ENCODE assay signal across 8 mouse cellular contexts in the genomic region with DNA sequence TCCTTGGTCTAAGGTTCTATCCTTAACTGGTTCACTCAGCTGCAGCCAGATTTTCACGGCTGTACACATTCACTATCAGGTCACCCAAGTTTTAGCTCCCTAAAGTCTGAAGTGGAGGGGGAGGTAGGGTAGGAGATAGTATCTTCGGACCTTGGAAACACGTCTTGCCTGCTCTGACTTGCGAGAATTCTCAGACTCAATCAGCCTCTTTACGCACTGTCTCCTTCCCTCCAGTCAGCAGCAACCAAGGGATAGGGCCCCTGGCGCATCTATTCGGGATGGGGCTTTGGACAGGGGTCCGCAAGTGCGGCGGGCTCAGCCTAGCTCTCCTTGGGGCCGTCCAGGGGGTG. TPM values are rescaled to one million over a fixed set of nuclear protein-coding genes. Genes with fewer than 3 reads are reported as not detected.
A peak's percentile ranks its signal among the peaks of the same experiment; 100 is the strongest.
DNase-seq lines count a peak whose midpoint lies in the region; ATAC-seq and TF ChIP-seq lines count a peak whose summit lies in the region.

No protein-coding gene starts in this region.

- DNase-seq in liver, adult 2 months (ENCODE audit: extremely low read depth, low read depth, low spot score): no peak
- DNase-seq in liver: no peak
- DNase-seq in retina, embryonic 14.5 days (ENCODE audit: low spot score): no peak
- no peak for DNase-seq in left cerebral cortex, adult 18-20 months (ENCODE audit: low spot score in 2 of 2)
- no peak for DNase-seq in right cerebral cortex, adult 2 months (ENCODE audit: low spot score in 2 of 2)

- H3K27me3 ChIP-seq in liver, adult 2 months (ENCODE audit: control insufficient read depth, insufficient read depth, low read length): peaks cover 4% of the 10 kb centered on the region; the same call in 1 of the 2 replicates
- peaks cover 37% of the 10 kb centered on the region for H3K27me3 ChIP-seq in embryonic facial prominence, embryonic 12.5 days
- peaks cover 24% of the 10 kb centered on the region for H3K27me3 ChIP-seq in intestine, embryonic 16.5 days (replicated peaks; ENCODE audit: control insufficient read depth, insufficient read depth, low read length)
- H3K27me3 ChIP-seq in neural tube, embryonic 14.5 days (ENCODE audit: control insufficient read depth, insufficient read depth, low read length): peaks cover 37% of the 10 kb centered on the region

- no peaks in the 10 kb centered on the region for H3K4me1 ChIP-seq in liver, adult 2 months (ENCODE audit: control insufficient read depth, insufficient read depth, low read length)
- H3K4me1 ChIP-seq in embryonic facial prominence, embryonic 12.5 days: peaks cover 49% of the 10 kb centered on the region
- H3K4me1 ChIP-seq in intestine, embryonic 16.5 days (ENCODE audit: control insufficient read depth, insufficient read depth, low read length): peaks cover 35% of the 10 kb centered on the region
- peaks cover 15% of the 10 kb centered on the region; the same call in 1 of the 2 replicates for H3K4me1 ChIP-seq in neural tube, embryonic 14.5 days (ENCODE audit: control insufficient read depth, insufficient read depth, low read length)

- H3K27ac ChIP-seq in liver, adult 2 months (replicated peaks; ENCODE audit: insufficient read depth, low read depth, low read length): peak overlapping the region; percentile 32; the same call in 1 of the 2 replicates
- peak overlapping the region; percentile 95 for H3K27ac ChIP-seq in embryonic facial prominence, embryonic 12.5 days
- peak overlapping the region; percentile 96 for H3K27ac ChIP-seq in intestine, embryonic 16.5 days (ENCODE audit: low read length)
- peak overlapping the region; percentile 65; the same call in 1 of the 2 replicates for H3K27ac ChIP-seq in neural tube, embryonic 14.5 days (ENCODE audit: low read depth, low read length)

- peak; percentile 25 for ATAC-seq in embryonic facial prominence, embryonic 12.5 days (ENCODE audit: insufficient number of reproducible peaks, insufficient read depth, low FRiP score, low TSS enrichment)
- no peak for ATAC-seq in intestine, embryonic 16.5 days
- peak; percentile 29; the same call in 1 of the 2 replicates for ATAC-seq in neural tube, embryonic 14.5 days (ENCODE audit: low read depth)

- H3K4me3 ChIP-seq in liver, adult 2 months (ENCODE audit: insufficient read depth, low read depth, low read length): peak overlapping the region; percentile 43
- H3K4me3 ChIP-seq in embryonic facial prominence, embryonic 12.5 days: peak overlapping the region; percentile 58
- H3K4me3 ChIP-seq in intestine, embryonic 16.5 days (ENCODE audit: low read length): peak overlapping the region; percentile 61
- peak overlapping the region; percentile 48 for H3K4me3 ChIP-seq in neural tube, embryonic 14.5 days (ENCODE audit: low read depth, low read length)

- TF ChIP-seq CTCF in liver, adult 2 months (IDR thresholded peaks at IDR 0.05; ENCODE audit: low read depth, low read length): no peak

- 2% methylated on average over 11 of the region's 11 CpGs for WGBS in liver, adult 2 months
- WGBS in embryonic facial prominence, embryonic 12.5 days: under 1% methylated on average over 11 of the region's 11 CpGs
- under 1% methylated on average over 11 of the region's 11 CpGs for WGBS in intestine, embryonic 16.5 days
- WGBS in neural tube, embryonic 14.5 days: under 1% methylated on average over 11 of the region's 11 CpGs

- no peaks in the 10 kb centered on the region for H3K79me2 ChIP-seq in liver, adult 2 months (ENCODE audit: control insufficient read depth, insufficient read depth, low read length)

- peak overlapping the region; percentile 61 for H3K9ac ChIP-seq in liver, adult 2 months (ENCODE audit: low read depth, low read length)
- peak overlapping the region; percentile 85 for H3K9ac ChIP-seq in embryonic facial prominence, embryonic 12.5 days
- peak overlapping the region; percentile 85 for H3K9ac ChIP-seq in intestine, embryonic 16.5 days (ENCODE audit: low read depth, low read length)
- peak overlapping the region; percentile 48 for H3K9ac ChIP-seq in neural tube, embryonic 14.5 days (replicated peaks; ENCODE audit: low read depth, low read length)

- H3K9me3 ChIP-seq in embryonic facial prominence, embryonic 12.5 days: no peaks in the 10 kb centered on the region
- no peaks in the 10 kb centered on the region for H3K9me3 ChIP-seq in intestine, embryonic 16.5 days (ENCODE audit: control insufficient read depth, low read length)
- no peaks in the 10 kb centered on the region for H3K9me3 ChIP-seq in neural tube, embryonic 14.5 days (ENCODE audit: control insufficient read depth, low read length)

- TF ChIP-seq POLR2A in liver, adult 2 months (IDR thresholded peaks at IDR 0.05; ENCODE audit: extremely low read depth, insufficient read depth, low read length): no peak

- H3K4me2 ChIP-seq in embryonic facial prominence, embryonic 12.5 days (replicated peaks): peak overlapping the region; percentile 90
- H3K4me2 ChIP-seq in intestine, embryonic 16.5 days (ENCODE audit: low read depth, low read length): peak overlapping the region; percentile 63
- H3K4me2 ChIP-seq in neural tube, embryonic 14.5 days (ENCODE audit: low read depth, low read length): peak overlapping the region; percentile 96

- no peaks in the 10 kb centered on the region for H3K36me3 ChIP-seq in liver, adult 2 months (ENCODE audit: control insufficient read depth, insufficient read depth, low read length)
- H3K36me3 ChIP-seq in embryonic facial prominence, embryonic 12.5 days: 0 out of 2 replicates have a peak, but pooled peaks cover 7% of the 10 kb centered on the region
- H3K36me3 ChIP-seq in intestine, embryonic 16.5 days (ENCODE audit: control insufficient read depth, insufficient read depth, low read length): peaks cover 3% of the 10 kb centered on the region; the same call in 1 of the 2 replicates
- no peaks in the 10 kb centered on the region for H3K36me3 ChIP-seq in neural tube, embryonic 14.5 days (ENCODE audit: control insufficient read depth, insufficient read depth, low read length)

RNA-seq across cellular contexts. Expression of gene Pmp22, which starts 3.3 kb away (rescaled TPM):
- 1.8 TPM in 2 replicates for total RNA-seq in liver, adult 2 months (2014; rRNA removed)
- 2.0 and 3.3 TPM in 2 replicates for polyA plus RNA-seq in liver, adult 2 months (2012; rRNA removed)
- polyA plus RNA-seq in embryonic facial prominence, embryonic 12.5 days (2016; fragmentation: Nextera tagmentation; extraction: Ambion mirVana): 81.0 and 82.1 TPM in 2 replicates
- 110 and 113 TPM in 2 replicates for polyA plus RNA-seq in intestine, embryonic 16.5 days (2015; fragmentation: Nextera tagmentation; extraction: Ambion mirVana)
- 12.5 and 44.6 TPM in 2 replicates for polyA plus RNA-seq in neural tube, embryonic 14.5 days (2014; fragmentation: Nextera tagmentation; extraction: Ambion mirVana)
- total RNA-seq in left cerebral cortex, adult 18-20 months (2021): 10 to 100 TPM; 29.8 to 31.3 TPM

Comparison
In these comparisons a context has a peak if more than half of its experiments do, and no peak if none do; other contexts are left out.
1. H3K27ac ChIP-seq: peak in every context shown above with its lines; median percentile 96 in intestine, embryonic 16.5 days; 95 in embryonic facial prominence, embryonic 12.5 days; 65 in neural tube, embryonic 14.5 days; 32 in liver, adult 2 months.